Mouse (Mus musculus) embryonic facial prominence, embryonic 12.5 days (tissue): ENCODE measurements around the gene Hist1h1c. TPM values are rescaled to one million over a fixed set of nuclear protein-coding genes. Genes with fewer than 3 reads are reported as not detected.
"Not testable (repeated sequence)": the region's sequence is repeated elsewhere in the genome, so short reads cannot be mapped to it uniquely, and the experiment has no call there.

ENCODE experiments used
- ATAC-seq: fragments of 200-750 bp; cut with Nextera tagmentation; 2 replicates; pipeline ENCODE4 v1.8.0; 2017; ENCODE audit not compliant: insufficient number of reproducible peaks, insufficient read depth, low FRiP score, low TSS enrichment
- H3K27ac ChIP-seq: fragments of 300-500 bp; sonication (generic); 2 replicates; pipeline ENCODE4 v1.5.1; 2016; ENCODE audit warnings: mild to moderate bottlenecking
- H3K27me3 ChIP-seq: fragments of 300-500 bp; sonication (generic); 2 replicates; pipeline ENCODE4 v1.6.1; 2016; ENCODE audit warnings: mild to moderate bottlenecking, moderate library complexity
- H3K36me3 ChIP-seq: fragments of 300-500 bp; sonication (generic); 2 replicates; pipeline ENCODE4 v1.6.1; 2016; ENCODE audit warnings: mild to moderate bottlenecking
- H3K4me1 ChIP-seq: fragments of 300-500 bp; sonication (generic); 2 replicates; pipeline ENCODE4 v1.6.1; 2016
- H3K4me2 ChIP-seq: fragments of 300-500 bp; sonication (generic); replicated peaks from 2 replicates; pipeline ENCODE4 v1.6.1; 2016; ENCODE audit warnings: mild to moderate bottlenecking, moderate library complexity
- H3K4me3 ChIP-seq: fragments of 300-500 bp; sonication (generic); 2 replicates; pipeline ENCODE4 v1.5.1; 2016; ENCODE audit warnings: mild to moderate bottlenecking
- H3K9ac ChIP-seq: fragments of 300-500 bp; sonication (generic); 2 replicates; pipeline ENCODE4 v1.6.1; 2016; ENCODE audit warnings: mild to moderate bottlenecking, moderate library complexity
- H3K9me3 ChIP-seq: fragments of 300-500 bp; sonication (generic); 2 replicates; pipeline ENCODE4 v1.6.1; 2016; ENCODE audit warnings: mild to moderate bottlenecking, moderate library complexity
- WGBS: fragments of 180-500 bp; shearing (Covaris S2); methylation state at CpG from one replicate; pipeline ENCODE4 v1.1.7; 2016; 5-methylcytosine and 5-hydroxymethylcytosine counted together
- polyA plus RNA-seq: library from polyadenylated mRNA; unstranded; fragments of >200 nt; fragmentation: Nextera tagmentation; extraction: Ambion mirVana; gene quantifications from 2 replicates; pipeline ENCODE4 v1.2.1, GENCODE M21; 2016

Gene Hist1h1c
- polyA plus RNA-seq, 1 experiment from 2014 or later: 22.8 TPM

DNA sequence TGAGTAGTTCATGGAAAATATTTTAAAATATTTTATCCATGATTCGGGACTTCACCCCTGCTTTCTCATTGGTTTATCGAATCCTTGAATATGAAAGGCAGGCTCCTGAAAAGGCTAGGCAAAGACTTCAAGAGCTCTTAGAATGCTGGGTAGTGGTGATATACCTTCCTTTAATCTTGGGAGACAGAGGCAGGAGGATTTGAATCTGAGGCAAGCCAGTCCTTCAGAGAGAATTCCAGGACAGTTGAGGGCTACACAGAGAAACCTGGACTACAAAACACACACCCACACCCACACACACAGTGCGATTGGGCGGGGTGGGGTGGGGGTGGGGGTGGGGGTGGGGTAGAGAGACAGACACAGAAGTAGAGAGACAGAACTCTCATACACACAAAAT lies 9.3 kb downstream of the Hist1h1c start:
- 7% methylated on average over 4 of the region's 4 CpGs for WGBS
- Histone ChIP-seq H3K4me1 (peaks cover 10% of the 10 kb centered on the region; the same call in 1 of the 2 replicates), H3K27ac (peak overlapping the region; percentile 98), H3K4me2 (peak overlapping the region; percentile 66), H3K27me3 (no peaks in the 10 kb centered on the region), H3K9me3 (no peaks in the 10 kb centered on the region), H3K36me3 (no peaks in the 10 kb centered on the region), H3K4me3 (peak overlapping the region; percentile 9; the same call in 1 of the 2 replicates), H3K9ac (0 out of 2 replicates have a peak overlapping the region, but pooled peaks have one; percentile 5)
- ATAC-seq: no peak

DNA sequence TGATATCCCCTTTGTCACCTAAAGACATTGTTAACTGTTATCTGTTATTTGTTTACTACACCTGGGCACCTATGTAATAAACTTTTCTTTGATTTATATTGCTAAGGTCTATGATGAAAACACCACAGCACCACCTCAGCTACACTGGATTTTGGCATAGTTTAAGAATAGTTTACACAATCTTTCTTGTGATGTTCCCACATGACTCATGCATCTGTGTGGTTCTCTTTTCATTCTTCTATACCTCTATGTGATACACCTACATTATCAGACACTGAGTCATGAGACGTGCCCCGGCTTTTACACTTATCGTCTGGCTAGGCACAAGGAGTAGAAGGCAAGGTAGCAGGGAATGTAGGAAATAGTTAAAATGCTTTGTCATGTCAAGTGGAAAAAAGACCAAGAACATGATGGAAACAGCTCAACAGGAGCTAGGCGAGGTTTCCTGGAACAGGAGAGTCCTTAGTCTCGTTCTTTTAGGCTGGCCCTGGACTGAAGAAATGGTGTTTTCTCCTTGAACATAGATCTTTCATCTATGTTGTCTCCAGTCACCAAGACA lies 11.0 kb downstream of the Hist1h1c start:
- Histone ChIP-seq H3K27me3 (no peaks in the 10 kb centered on the region), H3K9me3 (no peaks in the 10 kb centered on the region), H3K4me1 (peaks cover 5% of the 10 kb centered on the region; the same call in 1 of the 2 replicates), H3K9ac (no peak overlapping the region), H3K4me2 (no peak overlapping the region), H3K4me3 (no peak overlapping the region), H3K36me3 (no peaks in the 10 kb centered on the region), H3K27ac (peak overlapping the region; percentile 90)
- no peak for ATAC-seq
- WGBS: 89% methylated on average over 5 of the region's 5 CpGs

DNA sequence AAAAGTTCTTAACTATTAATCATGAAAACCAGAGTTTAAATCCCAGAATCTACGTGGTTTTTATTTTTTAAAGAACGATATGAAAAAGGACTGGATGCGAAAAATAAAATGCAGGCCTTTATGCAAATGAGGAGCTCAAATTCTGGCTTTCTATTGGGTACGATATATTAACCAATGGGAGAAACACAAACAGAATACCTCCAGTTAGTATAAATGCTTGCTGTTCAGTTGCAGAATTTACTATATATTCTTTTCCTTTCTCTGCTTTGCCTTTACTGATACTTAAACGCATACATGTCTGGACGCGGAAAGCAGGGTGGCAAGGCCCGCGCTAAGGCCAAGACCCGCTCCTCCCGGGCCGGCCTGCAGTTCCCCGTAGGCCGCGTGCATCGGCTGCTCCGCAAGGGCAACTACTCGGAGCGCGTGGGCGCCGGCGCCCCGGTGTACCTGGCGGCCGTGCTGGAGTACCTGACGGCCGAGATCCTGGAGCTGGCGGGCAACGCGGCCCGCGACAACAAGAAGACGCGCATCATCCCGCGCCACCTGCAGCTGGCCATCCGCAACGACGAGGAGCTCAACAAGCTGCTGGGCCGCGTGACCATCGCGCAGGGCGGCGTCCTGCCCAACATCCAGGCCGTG lies 12.3 kb downstream of the Hist1h1c start, which contains the start of gene Hist1h2ab:
Gene Hist1h2ab (plus strand): TSS at position 288 of the 639 bp plus-strand sequence.
- H3K4me2 ChIP-seq: peak within 1 kb of the TSS; percentile 55
- 0 out of 2 replicates have a peak, but pooled peaks have one; percentile 22 for ATAC-seq
- H3K4me3 ChIP-seq: peak within 1 kb of the TSS; percentile 42
- H3K9me3 ChIP-seq, H3K4me1 ChIP-seq, H3K27me3 ChIP-seq, H3K36me3 ChIP-seq: not testable (repeated sequence)
- H3K9ac ChIP-seq: peak within 1 kb of the TSS; percentile 58
- 1% methylated on average over 27 of the region's 47 CpGs for WGBS
- H3K27ac ChIP-seq: peak within 1 kb of the TSS; percentile 96

DNA sequence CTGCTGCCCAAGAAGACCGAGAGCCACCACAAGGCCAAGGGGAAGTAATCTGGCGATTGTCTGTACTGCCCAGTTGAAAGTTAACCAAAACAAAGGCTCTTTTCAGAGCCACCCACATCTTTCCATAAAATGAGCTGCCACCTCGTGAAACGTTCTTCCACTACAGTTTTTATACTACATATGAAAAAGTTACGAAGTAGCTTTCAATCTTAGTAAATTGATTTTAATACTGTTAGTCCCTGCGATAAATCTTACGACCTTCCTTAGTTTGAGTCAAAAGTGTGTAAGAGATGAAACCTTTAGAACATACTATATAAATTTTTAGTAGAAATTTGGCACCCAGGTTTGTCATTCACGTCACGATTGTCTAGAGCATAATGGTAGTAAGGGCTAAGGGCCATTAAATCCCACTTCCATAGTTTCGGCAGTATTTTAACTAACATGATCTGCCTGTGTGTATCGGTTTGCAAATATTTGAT lies 12.9 kb downstream of the Hist1h1c start:
- no peak for ATAC-seq
- Histone ChIP-seq H3K9me3 (no peaks in the 10 kb centered on the region), H3K36me3 (no peaks in the 10 kb centered on the region), H3K4me1 (peaks cover 5% of the 10 kb centered on the region; the same call in 1 of the 2 replicates), H3K4me2 (peak overlapping the region; percentile 55), H3K27ac (peak overlapping the region; percentile 96), H3K27me3 (no peaks in the 10 kb centered on the region), H3K4me3 (peak overlapping the region; percentile 42), H3K9ac (peak overlapping the region; percentile 58)
- WGBS: under 1% methylated on average over 11 of the region's 11 CpGs

DNA sequence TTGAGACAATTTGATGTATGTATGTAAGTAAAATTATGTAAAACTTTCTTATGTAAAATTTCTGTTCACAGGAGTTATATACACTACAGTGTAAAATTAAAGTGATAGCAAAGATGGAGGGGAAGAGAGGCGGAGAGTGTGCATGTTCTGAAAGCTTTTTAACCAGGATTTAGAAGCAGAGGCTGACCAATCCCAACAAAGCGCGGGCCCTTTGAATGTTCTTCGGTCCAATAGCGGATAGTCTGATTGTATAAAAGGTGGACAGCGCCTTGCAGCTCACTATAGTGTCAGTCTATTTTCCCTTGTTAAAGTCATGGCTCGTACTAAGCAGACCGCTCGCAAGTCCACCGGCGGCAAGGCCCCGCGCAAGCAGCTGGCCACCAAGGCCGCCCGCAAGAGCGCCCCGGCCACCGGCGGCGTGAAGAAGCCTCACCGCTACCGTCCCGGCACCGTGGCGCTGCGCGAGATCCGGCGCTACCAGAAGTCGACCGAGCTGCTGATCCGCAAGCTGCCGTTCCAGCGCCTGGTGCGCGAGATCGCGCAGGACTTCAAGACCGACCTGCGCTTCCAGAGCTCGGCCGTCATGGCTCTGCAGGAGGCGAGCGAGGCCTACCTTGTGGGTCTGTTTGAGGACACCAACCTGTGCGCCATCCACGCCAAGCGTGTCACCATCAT lies 13.6 kb downstream of the Hist1h1c start, which contains the start of gene Hist1h3b:
Gene Hist1h3b (plus strand): TSS at position 201 of the 675 bp plus-strand sequence.
- not testable (repeated sequence) for H3K36me3 ChIP-seq, H3K9me3 ChIP-seq, H3K4me1 ChIP-seq, H3K27me3 ChIP-seq
- WGBS: 1% methylated on average over 22 of the region's 47 CpGs
- Histone ChIP-seq H3K9ac (peak within 1 kb of the TSS; percentile 59), H3K4me3 (peak within 1 kb of the TSS; percentile 42), H3K4me2 (peak within 1 kb of the TSS; percentile 57), H3K27ac (peak within 1 kb of the TSS; percentile 96)
- peak; percentile 88 for ATAC-seq

DNA sequence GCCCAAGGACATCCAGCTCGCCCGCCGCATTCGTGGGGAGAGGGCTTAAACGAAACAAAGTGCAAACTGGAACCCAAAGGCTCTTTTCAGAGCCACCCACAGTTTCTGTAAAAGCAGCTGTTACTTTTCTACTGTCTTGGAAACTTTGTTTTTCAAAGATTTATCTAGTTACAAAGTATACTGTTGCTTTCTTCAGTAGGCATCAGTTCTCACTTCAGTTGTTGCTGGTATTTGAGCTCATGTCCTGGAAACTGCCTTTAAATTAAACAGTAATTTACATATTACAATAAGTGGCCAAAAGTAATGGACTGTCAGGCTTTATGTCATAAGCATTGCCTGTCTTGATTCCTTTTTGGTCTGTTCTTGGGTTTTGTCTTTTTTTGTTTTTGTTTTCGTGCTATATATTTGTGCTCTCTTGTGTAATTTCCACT lies 14.1 kb downstream of the Hist1h1c start:
- no peak for ATAC-seq
- Histone ChIP-seq H3K27me3 (no peaks in the 10 kb centered on the region), H3K4me1 (peaks cover 5% of the 10 kb centered on the region; the same call in 1 of the 2 replicates), H3K4me2 (peak overlapping the region; percentile 57), H3K4me3 (peak overlapping the region; percentile 41), H3K9ac (peak overlapping the region; percentile 59), H3K36me3 (no peaks in the 10 kb centered on the region), H3K27ac (peak overlapping the region; percentile 88), H3K9me3 (no peaks in the 10 kb centered on the region)
- under 1% methylated on average over 6 of the region's 6 CpGs for WGBS

DNA sequence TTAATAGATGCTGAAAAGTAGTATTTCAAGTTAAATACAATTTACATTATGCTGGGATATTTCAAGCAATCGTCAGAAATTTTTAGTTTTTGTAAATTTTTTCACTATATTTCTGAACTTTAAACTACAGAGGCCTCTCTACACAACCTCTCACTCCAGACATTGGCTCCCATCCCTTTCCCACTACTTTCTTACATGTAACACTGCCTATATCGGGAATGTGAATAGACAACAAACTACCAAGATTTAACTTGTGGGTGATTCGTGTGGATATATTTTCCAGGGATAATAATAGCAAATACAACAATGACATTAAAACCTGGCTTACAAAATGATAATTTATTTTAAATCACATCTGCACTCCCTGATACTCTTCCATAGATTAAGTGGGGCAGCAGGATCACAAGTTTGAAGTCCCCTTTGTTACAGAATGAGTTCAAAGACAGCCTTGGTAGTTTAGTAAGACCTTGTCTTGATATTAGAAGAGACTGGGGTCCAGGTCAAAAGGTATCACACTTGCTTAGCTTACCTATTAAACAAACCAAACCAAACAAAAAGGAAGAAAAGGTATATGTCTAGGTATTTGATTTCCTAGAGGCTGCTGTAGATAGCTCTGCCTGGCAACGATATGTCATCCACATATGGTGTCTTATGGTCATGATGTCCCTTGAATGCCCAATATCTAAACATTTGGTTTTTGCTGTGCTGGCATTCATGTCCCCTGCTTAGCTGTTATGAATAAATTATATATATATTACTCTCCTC lies 14.9 kb downstream of the Hist1h1c start:
- no peaks in the 10 kb centered on the region for H3K27me3 ChIP-seq
- ATAC-seq: no peak
- H3K4me3 ChIP-seq: peak overlapping the region; percentile 41
- H3K9ac ChIP-seq: no peak overlapping the region
- 52% methylated on average over 4 of the region's 4 CpGs for WGBS
- peak overlapping the region; percentile 57 for H3K4me2 ChIP-seq
- H3K36me3 ChIP-seq: no peaks in the 10 kb centered on the region
- H3K9me3 ChIP-seq: no peaks in the 10 kb centered on the region
- H3K4me1 ChIP-seq: no peaks in the 10 kb centered on the region
- H3K27ac ChIP-seq: peak overlapping the region; percentile 88

DNA sequence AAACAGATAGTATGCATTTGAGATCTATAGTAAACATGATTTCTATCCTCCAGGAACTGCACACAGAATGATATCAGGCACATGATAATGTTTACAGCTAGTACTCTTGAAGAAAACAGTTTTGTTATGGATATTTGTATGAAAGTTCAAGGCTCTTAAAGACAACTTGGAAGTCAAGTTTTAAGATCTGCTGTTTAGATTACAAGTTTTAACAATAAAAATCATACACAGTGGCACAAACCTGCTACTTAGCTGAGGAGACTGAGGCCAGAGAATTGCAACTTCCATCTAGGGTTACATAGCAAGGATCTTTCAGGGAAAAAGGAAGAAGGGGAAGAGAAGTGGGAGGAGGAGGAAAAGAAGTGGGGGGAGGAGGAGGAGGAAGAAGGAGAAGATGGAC lies 16.4 kb downstream of the Hist1h1c start:
- H3K4me2 ChIP-seq: no peak overlapping the region
- H3K36me3 ChIP-seq: no peaks in the 10 kb centered on the region
- H3K9me3 ChIP-seq: no peaks in the 10 kb centered on the region
- no peak for ATAC-seq
- H3K9ac ChIP-seq: no peak overlapping the region
- peak overlapping the region; percentile 54 for H3K27ac ChIP-seq
- H3K4me1 ChIP-seq: peaks cover 3% of the 10 kb centered on the region
- no peaks in the 10 kb centered on the region for H3K27me3 ChIP-seq
- H3K4me3 ChIP-seq: no peak overlapping the region

DNA sequence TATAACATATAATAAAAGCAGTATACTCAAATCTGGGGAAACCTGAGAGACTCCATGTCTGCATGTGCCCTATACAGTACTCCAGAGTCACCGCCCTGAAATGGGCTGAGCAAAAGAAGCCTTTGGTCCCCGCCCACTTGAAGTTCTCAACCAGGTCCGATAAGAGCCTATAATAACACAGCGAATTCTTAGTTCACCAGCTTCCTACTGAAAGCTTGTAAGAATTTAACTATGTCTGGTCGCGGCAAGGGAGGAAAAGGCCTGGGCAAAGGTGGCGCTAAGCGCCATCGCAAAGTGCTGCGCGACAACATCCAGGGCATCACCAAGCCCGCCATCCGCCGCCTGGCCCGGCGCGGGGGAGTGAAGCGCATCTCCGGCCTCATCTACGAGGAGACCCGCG lies 18.2 kb downstream of the Hist1h1c start, which contains the start of gene Hist1h4b:
Gene Hist1h4b (plus strand): TSS at position 224 of the 400 bp plus-strand sequence.
- peak; percentile 86 for ATAC-seq
- peaks cover 7% of the 10 kb centered on the region for H3K4me1 ChIP-seq
- 0% methylated on average over 20 of the region's 22 CpGs for WGBS
- H3K9ac ChIP-seq: peak within 1 kb of the TSS; percentile 55
- H3K4me3 ChIP-seq: peak within 1 kb of the TSS; percentile 42
- H3K9me3 ChIP-seq: no peaks in the 10 kb centered on the region
- peak within 1 kb of the TSS; percentile 61 for H3K4me2 ChIP-seq
- H3K27ac ChIP-seq: peak within 1 kb of the TSS; percentile 95
- H3K36me3 ChIP-seq: no peaks in the 10 kb centered on the region
- no peaks in the 10 kb centered on the region for H3K27me3 ChIP-seq

DNA sequence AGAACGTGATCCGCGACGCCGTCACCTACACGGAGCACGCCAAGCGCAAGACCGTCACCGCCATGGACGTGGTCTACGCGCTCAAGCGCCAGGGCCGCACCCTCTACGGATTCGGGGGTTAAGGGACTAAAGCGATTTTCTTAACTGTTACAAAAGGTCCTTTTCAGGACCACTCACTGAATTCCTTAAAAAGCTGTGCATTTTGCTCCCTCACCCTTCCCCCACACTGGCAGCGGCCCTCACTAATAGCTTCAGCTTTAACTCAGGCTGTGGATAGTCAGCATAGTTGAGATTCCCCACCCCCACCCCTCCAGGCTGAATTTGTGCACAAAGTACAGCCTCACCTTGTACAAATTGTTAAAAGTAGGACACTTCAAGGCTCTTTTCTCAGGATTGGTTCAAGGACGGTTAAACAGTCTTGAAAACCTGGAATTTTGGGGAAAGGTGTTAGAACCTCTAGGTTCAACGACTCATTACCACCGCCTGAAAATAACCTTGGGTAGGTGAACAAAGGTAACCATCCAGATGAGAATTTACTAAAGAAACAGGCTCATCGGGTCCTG lies 18.7 kb downstream of the Hist1h1c start:
- Histone ChIP-seq H3K4me3 (peak overlapping the region; percentile 42), H3K27ac (peak overlapping the region; percentile 95), H3K27me3 (no peaks in the 10 kb centered on the region), H3K4me1 (peaks cover 7% of the 10 kb centered on the region), H3K4me2 (peak overlapping the region; percentile 61), H3K36me3 (no peaks in the 10 kb centered on the region), H3K9ac (peak overlapping the region; percentile 55), H3K9me3 (no peaks in the 10 kb centered on the region)
- no peak for ATAC-seq
- under 1% methylated on average over 17 of the region's 23 CpGs for WGBS

DNA sequence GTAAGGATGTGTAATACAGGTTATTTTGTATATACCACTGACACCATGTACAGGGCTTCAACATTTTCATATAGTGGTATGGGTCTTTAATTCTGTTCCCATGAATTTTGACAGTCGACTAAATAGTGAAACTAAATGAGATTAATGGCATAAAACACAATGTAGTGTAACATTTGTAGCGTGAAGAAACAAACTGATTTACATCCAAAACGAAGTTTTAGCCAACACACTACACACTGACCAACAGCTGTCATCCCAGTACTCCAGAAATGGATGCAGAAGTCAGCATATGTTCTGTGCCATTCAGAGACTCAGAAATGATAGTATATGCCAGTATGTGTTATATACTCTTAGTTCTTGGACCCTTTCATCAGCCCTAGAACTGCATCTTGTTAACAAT lies 19.3 kb downstream of the Hist1h1c start:
- Histone ChIP-seq H3K4me3 (no peak overlapping the region), H3K4me2 (peak overlapping the region; percentile 61; the same call in 1 of the 2 replicates)
- 55% methylated on average over 3 of the region's 3 CpGs for WGBS

More for the DNA sequence above, 19.3 kb downstream of the Hist1h1c start:
- Histone ChIP-seq H3K27ac (peak overlapping the region; percentile 70; the same call in 1 of the 2 replicates), H3K36me3 (no peaks in the 10 kb centered on the region), H3K9me3 (no peaks in the 10 kb centered on the region), H3K4me1 (peaks cover 7% of the 10 kb centered on the region), H3K9ac (no peak overlapping the region), H3K27me3 (no peaks in the 10 kb centered on the region)
- ATAC-seq: no peak
